Mouse (Mus musculus) neural tube, embryonic 14.5 days (tissue): ENCODE results near the gene E2f2. TPM values are rescaled to one million over a fixed set of nuclear protein-coding genes. Genes with fewer than 3 reads are reported as not detected.

Source experiments
- ATAC-seq: fragments of 200-750 bp; cut with Nextera tagmentation; 2 replicates; pipeline ENCODE4 v1.8.0; 2017; ENCODE audit warnings: low read depth, mild to moderate bottlenecking, moderate TSS enrichment, moderate library complexity
- H3K27ac ChIP-seq: fragments of 300-500 bp; sonication (generic); 2 replicates; pipeline ENCODE4 v1.5.1; 2014; ENCODE audit warnings: low read depth, mild to moderate bottlenecking, control low read depth, low read length, moderate library complexity, mixed read lengths
- H3K27me3 ChIP-seq: fragments of 300-500 bp; sonication (generic); 2 replicates; pipeline ENCODE4 v1.6.1; 2014; ENCODE audit warnings: low read length; ENCODE audit not compliant: control insufficient read depth, insufficient read depth
- H3K36me3 ChIP-seq: fragments of 300-500 bp; sonication (generic); 2 replicates; pipeline ENCODE4 v1.6.1; 2014; ENCODE audit warnings: low read length, mixed read lengths; ENCODE audit not compliant: control insufficient read depth, insufficient read depth
- H3K4me1 ChIP-seq: fragments of 300-500 bp; sonication (generic); 2 replicates; pipeline ENCODE4 v1.6.1; 2014; ENCODE audit warnings: low read length; ENCODE audit not compliant: control insufficient read depth, insufficient read depth
- H3K4me2 ChIP-seq: fragments of 300-500 bp; sonication (generic); 2 replicates; pipeline ENCODE4 v1.6.1; 2014; ENCODE audit warnings: mild to moderate bottlenecking, low read depth, low read length, control low read depth
- H3K4me3 ChIP-seq: fragments of 300-500 bp; sonication (generic); 2 replicates; pipeline ENCODE4 v1.5.1; 2014; ENCODE audit warnings: low read depth, low read length, control low read depth, mixed read lengths
- H3K9ac ChIP-seq: fragments of 300-500 bp; sonication (generic); replicated peaks from 2 replicates; pipeline ENCODE4 v1.6.1; 2014; ENCODE audit warnings: low read depth, mild to moderate bottlenecking, control low read depth, low read length, mixed read lengths
- H3K9me3 ChIP-seq: fragments of 300-500 bp; sonication (generic); 2 replicates; pipeline ENCODE4 v1.6.1; 2016; ENCODE audit warnings: low read length; ENCODE audit not compliant: control insufficient read depth
- WGBS: fragments of 180-500 bp; shearing (Covaris S2); extraction: QIAGEN DNeasy Blood & Tissue Kit; methylation state at CpG from one replicate; pipeline ENCODE4 v1.1.7; 2014; 5-methylcytosine and 5-hydroxymethylcytosine counted together
- polyA plus RNA-seq: library from polyadenylated mRNA; unstranded; fragments of >200 nt; fragmentation: Nextera tagmentation; extraction: Ambion mirVana; gene quantifications from 2 replicates; pipeline ENCODE4 v1.2.1, GENCODE M21; 2014

Gene E2f2
- polyA plus RNA-seq, 1 experiment from 2014 or later, result 1.4 TPM

- Histone ChIP-seq H3K9ac (no peak overlapping the region), H3K4me1 (no peaks in the 10 kb centered on the region), H3K36me3 (no peaks in the 10 kb centered on the region), H3K4me2 (no peak overlapping the region), H3K27ac (no peak overlapping the region), H3K4me3 (no peak overlapping the region), H3K9me3 (no peaks in the 10 kb centered on the region), H3K27me3 (no peaks in the 10 kb centered on the region)
- 37% methylated on average over 9 of the region's 9 CpGs for WGBS
- ATAC-seq, result no peak
These were observed 27.5 kb downstream of the E2f2 start for GRCm38 (mm10) chr4:136199562-136200292.

GRCm38 (mm10) chr4:136202509-136202908 is 30.3 kb downstream of the E2f2 start:
- H3K4me2 ChIP-seq, result no peak overlapping the region
- H3K36me3 ChIP-seq, result no peaks in the 10 kb centered on the region
- no peak overlapping the region for H3K27ac ChIP-seq
- no peak overlapping the region for H3K4me3 ChIP-seq
- no peaks in the 10 kb centered on the region for H3K27me3 ChIP-seq
- no peak overlapping the region for H3K9ac ChIP-seq
- WGBS, result 3% methylated on average over 9 of the region's 9 CpGs
- no peak for ATAC-seq
- H3K4me1 ChIP-seq, result peaks cover 6% of the 10 kb centered on the region; the same call in 1 of the 2 replicates
- no peaks in the 10 kb centered on the region for H3K9me3 ChIP-seq

- ATAC-seq, result no peak
- no peaks in the 10 kb centered on the region for H3K36me3 ChIP-seq
- 84% methylated on average over 2 of the region's 2 CpGs for WGBS
- H3K9ac ChIP-seq, result no peak overlapping the region
- H3K27ac ChIP-seq, result no peak overlapping the region
- H3K4me3 ChIP-seq, result no peak overlapping the region
- no peaks in the 10 kb centered on the region for H3K9me3 ChIP-seq
- no peak overlapping the region for H3K4me2 ChIP-seq
- H3K27me3 ChIP-seq, result no peaks in the 10 kb centered on the region
- peaks cover 6% of the 10 kb centered on the region; the same call in 1 of the 2 replicates for H3K4me1 ChIP-seq
These were observed 32.6 kb downstream of the E2f2 start for GRCm38 (mm10) chr4:136204775-136205174.

- WGBS, result under 1% methylated on average over 45 of the region's 54 CpGs
- H3K4me3 ChIP-seq, result peak within 1 kb of the TSS; percentile 56
These were observed 34.1 kb downstream of the E2f2 start, which contains the start of gene Asap3 for GRCm38 (mm10) chr4:136206033-136206893. TSS of gene Asap3 (plus strand) at chr4:136206365.

GRCm38 (mm10) chr4:136206943-136207342 is 34.7 kb downstream of the E2f2 start:
- Histone ChIP-seq H3K9me3 (no peaks in the 10 kb centered on the region), H3K4me3 (peak overlapping the region; percentile 56), H3K36me3 (no peaks in the 10 kb centered on the region), H3K27ac (no peak overlapping the region), H3K4me2 (peak overlapping the region; percentile 96), H3K9ac (peak overlapping the region; percentile 73), H3K27me3 (no peaks in the 10 kb centered on the region), H3K4me1 (peaks cover 6% of the 10 kb centered on the region; the same call in 1 of the 2 replicates)
- ATAC-seq, result no peak
- WGBS, result 0% methylated on average over 6 of the region's 6 CpGs

More at GRCm38 (mm10) chr4:136206033-136206893, 34.1 kb downstream of the E2f2 start, which contains the start of gene Asap3:
- H3K4me1 ChIP-seq, result peaks cover 6% of the 10 kb centered on the region; the same call in 1 of the 2 replicates
- peak within 1 kb of the TSS; percentile 73 for H3K9ac ChIP-seq
- H3K36me3 ChIP-seq, result no peaks in the 10 kb centered on the region
- H3K27ac ChIP-seq, result peak within 1 kb of the TSS; percentile 34; the same call in 1 of the 2 replicates
- peak; percentile 88 for ATAC-seq
- H3K4me2 ChIP-seq, result peak within 1 kb of the TSS; percentile 96
- no peaks in the 10 kb centered on the region for H3K27me3 ChIP-seq
- no peaks in the 10 kb centered on the region for H3K9me3 ChIP-seq

GRCm38 (mm10) chr4:136210931-136211330 is 38.7 kb downstream of the E2f2 start:
- Histone ChIP-seq H3K27ac (no peak overlapping the region), H3K4me3 (no peak overlapping the region), H3K9ac (no peak overlapping the region), H3K9me3 (no peaks in the 10 kb centered on the region), H3K27me3 (no peaks in the 10 kb centered on the region), H3K4me1 (peaks cover 6% of the 10 kb centered on the region; the same call in 1 of the 2 replicates), H3K36me3 (no peaks in the 10 kb centered on the region), H3K4me2 (no peak overlapping the region)
- ATAC-seq, result no peak
- WGBS, result 73% methylated on average over 9 of the region's 9 CpGs

GRCm38 (mm10) chr4:136213629-136214028 is 41.4 kb downstream of the E2f2 start:
- Histone ChIP-seq H3K27ac (no peak overlapping the region), H3K9me3 (no peaks in the 10 kb centered on the region), H3K27me3 (no peaks in the 10 kb centered on the region), H3K4me1 (peaks cover 6% of the 10 kb centered on the region; the same call in 1 of the 2 replicates), H3K36me3 (no peaks in the 10 kb centered on the region), H3K9ac (no peak overlapping the region), H3K4me3 (no peak overlapping the region), H3K4me2 (no peak overlapping the region)
- no peak for ATAC-seq
- 88% methylated on average over 7 of the region's 7 CpGs for WGBS

- 88% methylated on average over 8 of the region's 8 CpGs for WGBS
These were observed 42.6 kb downstream of the E2f2 start for GRCm38 (mm10) chr4:136214828-136215227.

More at GRCm38 (mm10) chr4:136214828-136215227, 42.6 kb downstream of the E2f2 start:
- no peak overlapping the region for H3K9ac ChIP-seq
- no peak for ATAC-seq
- no peak overlapping the region for H3K4me2 ChIP-seq
- H3K27ac ChIP-seq, result no peak overlapping the region
- H3K9me3 ChIP-seq, result no peaks in the 10 kb centered on the region
- H3K4me3 ChIP-seq, result no peak overlapping the region
- no peaks in the 10 kb centered on the region for H3K27me3 ChIP-seq
- H3K36me3 ChIP-seq, result no peaks in the 10 kb centered on the region
- H3K4me1 ChIP-seq, result peaks cover 12% of the 10 kb centered on the region; the same call in 1 of the 2 replicates
